Mouse (Mus musculus) stomach, embryonic 15.5 days (tissue): ENCODE measurements around the gene Impg1. TPM values are rescaled to one million over a fixed set of nuclear protein-coding genes. Genes with fewer than 3 reads are reported as not detected.

Experiments
- ATAC-seq: fragments of 200-750 bp; cut with Nextera tagmentation; 2 replicates; pipeline ENCODE4 v1.8.0; 2017; ENCODE audit warnings: low read depth, moderate number of reproducible peaks, moderate TSS enrichment; ENCODE audit not compliant: insufficient read depth, low FRiP score
- H3K27ac ChIP-seq: fragments of 300-500 bp; sonication (generic); 2 replicates; pipeline ENCODE4 v1.5.1; 2015; ENCODE audit warnings: mild to moderate bottlenecking, inconsistent platforms
- H3K27me3 ChIP-seq: fragments of 300-500 bp; sonication (generic); replicated peaks from 2 replicates; pipeline ENCODE4 v1.6.1; 2015; ENCODE audit warnings: inconsistent platforms
- H3K36me3 ChIP-seq: fragments of 300-500 bp; sonication (generic); 2 replicates; pipeline ENCODE4 v1.6.1; 2015; ENCODE audit warnings: inconsistent platforms
- H3K4me1 ChIP-seq: fragments of 300-500 bp; sonication (generic); 2 replicates; pipeline ENCODE4 v1.6.1; 2015; ENCODE audit warnings: inconsistent platforms
- H3K4me2 ChIP-seq: fragments of 300-500 bp; sonication (generic); 2 replicates; pipeline ENCODE4 v1.6.1; 2015; ENCODE audit warnings: mild to moderate bottlenecking, inconsistent platforms
- H3K4me3 ChIP-seq: fragments of 300-500 bp; sonication (generic); replicated peaks from 2 replicates; pipeline ENCODE4 v1.5.1; 2015; ENCODE audit warnings: inconsistent platforms
- H3K9ac ChIP-seq: fragments of 300-500 bp; sonication (generic); 2 replicates; pipeline ENCODE4 v1.6.1; 2015; ENCODE audit warnings: inconsistent platforms
- H3K9me3 ChIP-seq: fragments of 300-500 bp; sonication (generic); 2 replicates; pipeline ENCODE4 v1.6.1; 2016; ENCODE audit warnings: inconsistent platforms
- WGBS: fragments of 180-500 bp; shearing (Covaris S2); methylation state at CpG from one replicate; pipeline ENCODE4 v1.1.7; 2015; 5-methylcytosine and 5-hydroxymethylcytosine counted together
- polyA plus RNA-seq: library from polyadenylated mRNA; unstranded; fragments of >200 nt; fragmentation: Nextera tagmentation; extraction: Ambion mirVana; gene quantifications from 2 replicates; pipeline ENCODE4 v1.2.1, GENCODE M21; 2015

Impg1 gene
- polyA plus RNA-seq, 1 experiment from 2014 or later = 0.05 TPM

DNA sequence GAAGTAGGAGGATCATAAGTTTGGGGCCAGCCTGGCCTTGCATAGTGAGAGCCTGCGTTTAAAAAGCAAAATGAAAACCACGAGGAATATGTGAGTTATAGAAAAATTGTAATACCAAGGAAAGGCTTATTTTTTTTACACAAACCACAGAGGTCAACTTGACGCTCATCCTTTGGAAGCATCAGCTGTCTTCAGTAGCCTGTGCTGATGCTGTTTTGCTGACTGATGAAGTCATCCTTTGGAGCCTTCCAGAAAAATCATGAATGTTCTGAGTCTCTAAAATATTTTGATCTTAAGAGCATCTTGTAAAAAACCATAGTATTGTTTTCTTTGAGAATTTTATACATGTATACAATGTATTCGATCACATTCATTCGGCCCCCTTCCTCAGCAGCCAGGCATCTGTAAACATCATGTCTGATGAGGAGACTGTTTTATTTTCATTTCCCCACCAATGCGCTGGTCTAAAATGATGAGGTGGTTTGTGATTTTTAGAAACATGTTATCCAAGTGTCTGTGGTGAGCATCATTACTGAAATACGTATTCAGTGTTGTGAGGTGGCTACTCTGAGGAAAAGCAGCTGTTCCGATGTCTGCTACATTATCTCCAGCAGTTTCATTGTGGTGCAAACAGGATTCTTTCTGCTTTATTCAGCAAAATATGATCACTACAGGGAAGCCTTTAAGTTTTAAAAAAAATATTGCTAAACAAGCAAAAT, 190.1 kb downstream of the Impg1 start:
- WGBS = 57% methylated on average over 8 of the region's 8 CpGs
- H3K9ac ChIP-seq = no peak overlapping the region
- peaks cover 13% of the 10 kb centered on the region; the same call in 1 of the 2 replicates for H3K36me3 ChIP-seq
- no peaks in the 10 kb centered on the region for H3K9me3 ChIP-seq
- H3K27ac ChIP-seq = peak overlapping the region; percentile 49; the same call in 1 of the 2 replicates
- no peak for ATAC-seq
- H3K4me1 ChIP-seq = no peaks in the 10 kb centered on the region
- H3K4me3 ChIP-seq = no peak overlapping the region
- H3K4me2 ChIP-seq = no peak overlapping the region
- H3K27me3 ChIP-seq = no peaks in the 10 kb centered on the region

DNA sequence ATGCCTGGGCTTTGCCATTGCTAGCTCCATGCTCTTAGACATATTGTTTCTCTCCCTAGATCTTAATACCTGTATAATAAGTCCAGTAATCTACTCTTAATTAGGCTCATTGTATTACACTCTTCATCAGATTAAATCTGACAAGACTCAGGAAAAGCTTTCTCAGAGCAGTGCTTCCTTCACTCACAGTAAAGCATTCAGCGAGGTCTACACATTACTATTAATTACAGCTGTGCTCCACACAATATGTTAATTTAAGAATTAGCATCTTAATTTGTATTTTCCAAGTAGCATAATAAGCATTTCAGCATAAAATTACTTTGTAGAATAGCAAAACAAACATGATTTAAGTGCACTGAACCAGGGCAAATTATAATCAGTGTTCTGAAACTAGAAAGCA, 192.3 kb downstream of the Impg1 start:
- no peak for ATAC-seq
- H3K4me1 ChIP-seq = no peaks in the 10 kb centered on the region
- no peak overlapping the region for H3K9ac ChIP-seq
- H3K27ac ChIP-seq = no peak overlapping the region
- no peaks in the 10 kb centered on the region for H3K27me3 ChIP-seq
- whole genome bisulfite sequencing = 93% methylated on average over 1 of the region's 1 CpGs
- no peak overlapping the region for H3K4me3 ChIP-seq
- H3K4me2 ChIP-seq = no peak overlapping the region
- H3K9me3 ChIP-seq = no peaks in the 10 kb centered on the region
- H3K36me3 ChIP-seq = peaks cover 22% of the 10 kb centered on the region; the same call in 1 of the 2 replicates

DNA sequence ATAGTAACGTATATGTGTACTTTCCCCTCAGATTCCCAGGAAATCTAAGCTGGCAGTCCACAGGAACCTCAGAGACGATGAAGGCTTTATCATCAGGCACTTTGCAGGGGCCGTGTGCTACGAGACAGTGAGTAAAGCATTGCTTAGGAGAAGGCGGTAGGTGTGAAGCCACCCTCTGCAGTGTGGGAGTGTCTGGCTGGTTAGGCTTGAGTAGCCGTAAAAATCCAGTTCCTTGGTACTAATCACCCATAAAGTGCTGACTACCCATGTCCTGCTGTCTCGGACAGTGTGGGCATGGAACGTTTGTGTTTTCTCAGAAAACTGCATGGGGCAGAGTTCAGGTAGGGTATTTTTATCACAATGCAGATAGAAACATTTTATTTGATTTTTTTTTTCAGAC, 195.7 kb downstream of the Impg1 start:
- no peak overlapping the region for H3K27ac ChIP-seq
- H3K4me2 ChIP-seq = no peak overlapping the region
- 0 out of 2 replicates have a peak, but pooled peaks cover 16% of the 10 kb centered on the region for H3K36me3 ChIP-seq
- H3K4me1 ChIP-seq = no peaks in the 10 kb centered on the region
- H3K9ac ChIP-seq = no peak overlapping the region
- H3K27me3 ChIP-seq = no peaks in the 10 kb centered on the region
- no peaks in the 10 kb centered on the region for H3K9me3 ChIP-seq
- 67% methylated on average over 8 of the region's 8 CpGs for WGBS
- ATAC-seq = no peak
- H3K4me3 ChIP-seq = no peak overlapping the region

DNA sequence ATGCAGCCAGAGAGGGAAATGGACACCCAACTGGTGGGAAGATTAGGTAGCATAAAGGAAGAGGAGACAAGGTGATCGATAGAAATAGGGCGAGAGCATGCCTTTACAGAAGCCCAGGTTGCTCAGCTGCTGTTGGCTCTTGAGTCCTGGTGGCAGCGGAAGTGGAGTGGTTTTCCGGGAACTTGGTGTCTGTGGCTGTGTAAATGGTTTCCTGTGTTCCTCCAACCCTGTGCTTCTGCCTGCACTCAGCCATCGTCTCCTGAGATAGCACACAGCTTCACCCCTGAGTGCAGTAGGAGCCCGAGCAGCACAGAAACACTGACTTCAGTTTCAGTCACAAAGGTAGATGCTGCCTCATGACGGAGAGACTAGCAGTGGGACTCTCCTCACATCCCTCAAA, 198.8 kb downstream of the Impg1 start:
- Histone ChIP-seq H3K9me3 (no peaks in the 10 kb centered on the region), H3K4me3 (no peak overlapping the region), H3K4me1 (0 out of 2 replicates have a peak, but pooled peaks cover 7% of the 10 kb centered on the region), H3K4me2 (no peak overlapping the region), H3K9ac (no peak overlapping the region), H3K36me3 (0 out of 2 replicates have a peak, but pooled peaks cover 16% of the 10 kb centered on the region), H3K27me3 (no peaks in the 10 kb centered on the region), H3K27ac (no peak overlapping the region)
- 81% methylated on average over 7 of the region's 7 CpGs for WGBS
- ATAC-seq = no peak

DNA sequence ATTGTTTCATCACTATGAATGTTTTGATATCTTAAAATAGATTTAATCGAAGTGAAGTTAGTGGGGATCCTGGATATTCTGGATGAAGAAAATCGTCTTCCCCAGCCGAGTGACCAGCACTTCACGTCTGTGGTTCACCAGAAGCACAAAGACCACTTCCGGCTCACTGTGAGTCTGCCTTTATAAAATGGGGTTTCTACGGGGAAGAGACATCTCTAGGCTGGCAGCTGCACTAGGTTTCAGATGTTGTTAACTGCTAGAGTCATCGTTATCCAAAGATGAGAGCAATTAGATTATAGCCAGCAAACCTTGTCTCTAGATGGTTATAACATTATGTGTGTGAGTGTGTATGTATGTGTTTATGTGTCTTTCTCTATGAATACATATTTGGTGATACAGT, 199.2 kb downstream of the Impg1 start:
- ATAC-seq = no peak
- Histone ChIP-seq H3K36me3 (0 out of 2 replicates have a peak, but pooled peaks cover 16% of the 10 kb centered on the region), H3K4me3 (no peak overlapping the region), H3K9ac (no peak overlapping the region), H3K4me2 (no peak overlapping the region), H3K27ac (no peak overlapping the region), H3K9me3 (no peaks in the 10 kb centered on the region), H3K4me1 (0 out of 2 replicates have a peak, but pooled peaks cover 7% of the 10 kb centered on the region), H3K27me3 (no peaks in the 10 kb centered on the region)
- WGBS = 85% methylated on average over 7 of the region's 7 CpGs
